Mouse (Mus musculus): ENCODE measurements around the gene Thsd4.
"Not testable (repeated sequence)": the region's sequence is repeated elsewhere in the genome, so short reads cannot be mapped to it uniquely, and the experiment has no call there.

Thsd4 gene

DNA sequence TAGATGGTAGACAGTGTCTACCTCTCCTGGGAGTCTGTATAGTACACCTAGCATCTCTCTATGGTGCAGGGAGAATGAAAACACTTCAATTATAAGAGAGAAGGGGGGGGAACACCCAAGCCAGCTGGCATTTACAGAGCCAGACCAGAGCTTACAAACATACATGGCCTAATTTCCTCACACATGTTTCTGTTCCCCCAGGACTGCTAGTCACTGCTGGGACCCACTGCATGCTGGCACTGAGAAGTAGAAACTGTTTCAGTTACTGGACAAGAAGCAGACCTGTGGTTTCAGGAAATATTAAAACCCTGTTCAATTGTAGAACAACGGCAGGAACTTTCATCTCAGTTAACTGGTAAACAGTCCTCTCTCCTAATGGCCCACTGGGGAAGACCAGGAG lies 308.7 kb downstream of the Thsd4 start:
- no peak for DNase-seq (ENCODE audit: low spot score)

DNA sequence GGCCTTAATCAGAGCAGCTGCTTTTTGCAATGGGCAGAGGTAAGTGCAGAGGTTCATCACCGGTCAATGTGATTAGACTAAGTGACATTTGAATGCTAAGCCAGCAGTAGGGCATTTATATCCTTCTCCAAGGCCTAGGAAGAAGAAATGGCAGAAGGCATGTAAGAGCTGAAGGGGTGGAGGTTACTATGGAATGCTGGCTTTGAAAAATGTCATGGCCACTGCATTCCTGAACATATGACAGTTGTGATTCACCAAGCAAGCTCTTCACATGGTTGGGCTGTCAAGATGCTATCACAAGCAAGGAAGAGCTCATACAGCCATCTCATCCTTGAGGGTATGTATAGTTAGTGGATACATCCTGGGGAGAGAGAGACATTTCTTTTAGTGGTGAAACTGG lies 313.0 kb downstream of the Thsd4 start:
- no peak for DNase-seq (ENCODE audit: low spot score)

DNA sequence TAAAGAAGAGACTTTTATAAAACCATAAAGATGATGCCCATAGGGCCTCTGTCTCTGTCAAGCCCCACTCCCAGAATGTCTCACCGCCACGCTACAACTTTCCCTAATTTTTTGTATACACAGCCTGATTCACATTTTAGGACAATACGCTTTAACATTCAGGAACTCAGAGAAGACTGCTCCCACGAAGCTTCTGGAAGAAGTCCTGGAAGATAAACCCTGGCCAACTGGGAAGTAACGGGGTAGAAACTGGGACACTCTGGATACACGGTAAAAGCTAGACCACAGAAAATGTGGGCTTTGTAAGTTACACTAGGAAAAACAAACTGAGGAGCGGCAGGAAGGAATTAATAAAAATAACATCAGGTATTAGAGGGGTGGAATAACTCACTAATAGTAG lies 318.7 kb downstream of the Thsd4 start:
- no peak for DNase-seq (ENCODE audit: low spot score)

DNA sequence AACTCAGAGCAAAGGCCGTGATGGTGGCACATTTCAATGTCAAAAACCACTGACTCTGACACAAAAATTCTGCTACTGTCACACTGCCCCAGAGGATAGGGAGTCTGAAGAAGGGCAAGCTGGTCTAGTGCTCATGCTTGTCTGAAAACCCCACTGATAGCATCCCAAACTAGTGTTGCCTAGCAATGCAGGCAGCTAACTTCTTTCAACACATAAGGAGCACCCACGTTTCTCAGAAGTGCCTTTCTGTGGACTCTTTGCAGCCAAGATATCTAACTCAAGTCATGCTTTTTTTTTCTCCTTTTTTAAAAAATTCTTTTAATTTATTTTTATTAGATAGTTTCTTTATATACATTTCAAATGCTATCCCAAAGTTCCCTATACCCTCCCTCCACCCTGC lies 321.4 kb downstream of the Thsd4 start:
- DNase-seq (ENCODE audit: low spot score) = no peak

DNA sequence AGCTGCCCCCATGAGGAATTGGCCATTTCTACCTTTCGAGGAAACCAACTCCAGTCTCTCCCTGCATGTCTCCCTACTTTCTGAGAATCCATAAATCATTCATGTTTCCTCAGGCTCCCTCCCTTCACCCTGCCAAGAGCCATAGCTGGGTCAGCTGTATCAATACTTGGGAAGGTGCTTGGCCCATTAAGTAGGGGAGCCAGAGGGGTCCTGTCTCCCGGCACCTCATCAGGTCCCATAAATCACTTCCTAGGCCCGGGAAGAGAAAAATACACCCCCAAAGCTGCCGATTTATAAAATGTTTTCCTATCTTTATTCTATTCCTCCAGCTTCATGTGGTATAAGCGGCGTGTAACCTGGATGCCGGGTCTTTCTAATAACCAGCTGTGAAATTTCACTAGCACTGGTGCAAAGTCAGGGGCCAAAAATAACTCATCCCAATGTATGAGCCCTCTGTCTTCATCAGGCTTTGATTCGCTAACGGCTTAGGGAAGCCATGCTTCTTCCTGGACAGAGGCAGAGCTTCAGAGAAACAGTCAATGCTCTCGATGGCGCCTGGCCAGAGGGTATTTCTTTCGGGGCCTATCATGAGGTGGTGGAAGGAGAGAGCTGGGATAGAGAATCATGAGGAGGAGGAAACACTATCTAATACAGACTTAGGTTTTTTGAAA lies 323.2 kb downstream of the Thsd4 start:
- DNase-seq (ENCODE audit: low spot score) = no peak

DNA sequence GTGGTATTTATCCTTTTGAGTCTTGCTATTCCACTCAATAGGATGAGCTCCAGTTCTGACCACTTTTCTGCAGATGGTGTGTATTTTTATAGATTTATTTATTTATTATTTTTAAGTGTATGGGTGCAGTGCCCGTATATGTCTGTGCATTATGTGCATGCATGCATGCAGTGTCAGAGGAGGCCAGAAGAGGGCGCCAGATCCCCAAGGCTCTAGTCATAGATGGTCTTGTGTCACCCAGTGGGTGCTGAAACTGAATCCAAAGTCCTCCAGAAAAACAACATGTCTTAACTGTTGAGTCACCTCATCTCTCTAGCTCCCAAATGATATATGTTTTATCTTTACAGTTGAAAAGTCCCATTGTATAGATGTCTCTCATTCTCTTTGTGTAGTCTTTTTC lies 326.3 kb downstream of the Thsd4 start:
- peak; percentile 60 for DNase-seq (ENCODE audit: low spot score)

DNA sequence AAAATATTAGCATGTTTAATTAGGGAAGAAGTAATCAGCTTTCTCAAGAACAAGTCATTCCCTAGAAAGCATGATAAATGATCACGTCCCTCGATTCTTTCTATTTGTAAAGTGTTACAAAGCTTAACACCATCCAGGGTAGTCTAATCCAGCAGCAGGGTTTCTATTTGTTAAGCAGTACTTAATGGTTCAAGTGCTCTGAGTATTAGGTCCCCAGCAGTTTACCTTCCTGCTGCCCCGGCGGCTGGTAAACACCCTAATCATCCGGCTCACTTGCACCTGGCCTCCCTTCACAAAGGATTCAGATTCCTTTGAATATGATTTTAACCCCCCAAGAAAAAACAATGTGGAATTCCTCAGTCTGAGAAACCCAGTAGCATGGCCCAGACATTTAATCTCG lies 326.9 kb downstream of the Thsd4 start:
- no peak for DNase-seq (ENCODE audit: low spot score)

DNA sequence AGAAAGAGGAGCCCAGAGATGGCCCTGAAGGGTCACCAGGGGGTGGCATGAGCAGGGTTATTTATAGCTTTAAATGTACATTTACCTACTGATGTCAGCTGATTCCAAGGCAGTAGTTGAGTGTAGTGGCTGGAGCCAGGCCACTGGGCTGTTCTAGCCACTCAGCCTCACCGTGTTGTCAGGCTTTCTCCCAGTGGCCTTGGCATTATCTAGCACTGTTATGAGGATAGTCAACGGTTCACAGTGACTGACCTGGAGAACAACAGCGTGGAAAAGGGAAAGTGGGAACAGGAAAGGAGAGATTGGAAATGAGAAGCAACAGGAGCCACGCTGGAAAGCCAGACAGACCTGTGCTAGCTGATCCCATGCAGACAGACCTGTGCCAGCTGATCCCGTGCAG lies 329.5 kb downstream of the Thsd4 start:
- DNase-seq (ENCODE audit: low spot score) = no peak

DNA sequence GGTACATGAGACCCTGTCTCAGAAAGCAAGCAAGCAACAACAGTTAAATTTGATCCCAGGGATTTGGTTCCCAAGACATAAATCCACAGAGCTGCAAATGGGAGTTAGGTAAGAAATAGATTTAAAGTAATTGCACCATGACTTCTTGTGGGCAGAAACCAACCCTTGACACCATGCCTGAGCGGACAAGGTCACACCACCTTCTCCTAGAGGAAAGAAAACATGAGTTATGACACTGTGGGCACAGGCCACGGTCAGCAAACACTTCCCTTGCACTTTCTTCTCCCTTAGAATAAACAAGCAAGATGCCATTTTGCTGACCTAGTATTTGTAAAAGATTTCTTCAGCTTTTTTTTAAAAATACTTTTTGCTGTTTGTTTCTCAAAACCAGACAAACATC lies 334.4 kb downstream of the Thsd4 start:
- DNase-seq (ENCODE audit: low spot score) = no peak

DNA sequence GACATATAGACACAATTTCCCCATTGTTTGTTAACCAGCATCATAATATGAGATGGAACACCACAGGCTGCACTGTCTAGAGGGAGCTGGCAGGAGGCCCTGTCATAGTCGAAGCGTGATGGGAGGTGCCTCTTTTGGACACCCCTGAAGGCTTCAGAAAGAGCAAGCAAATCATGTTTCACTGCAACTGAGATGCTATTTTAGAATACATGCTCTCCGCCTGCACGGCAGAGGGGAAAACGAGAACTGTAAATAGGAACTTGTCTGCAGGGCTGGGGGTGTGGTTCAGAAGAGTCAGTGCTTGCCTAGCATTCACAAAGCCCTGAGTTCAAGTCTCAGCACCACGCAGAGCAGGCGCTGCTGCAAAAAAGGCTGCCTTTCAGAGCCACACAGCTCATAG lies 334.9 kb downstream of the Thsd4 start:
- DNase-seq (ENCODE audit: low spot score) = no peak

DNA sequence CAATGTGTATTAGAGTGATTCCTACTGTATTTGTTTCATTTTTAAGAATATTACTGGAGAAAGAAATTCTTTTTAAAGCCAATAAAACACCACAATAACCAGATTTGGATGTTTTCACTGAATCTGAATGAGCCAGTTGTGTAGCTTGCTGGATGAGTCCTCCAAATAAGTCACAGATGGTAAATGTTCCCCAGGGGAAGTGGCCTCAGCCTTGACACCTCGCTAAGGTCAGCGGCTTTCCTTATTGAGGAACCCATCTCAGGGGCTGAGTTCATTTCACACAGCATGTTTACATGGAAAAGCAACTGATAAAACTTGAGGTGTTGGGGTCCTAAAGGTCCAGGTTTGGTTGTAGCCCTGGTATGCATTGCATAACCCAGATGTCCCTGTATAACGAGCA lies 337.8 kb downstream of the Thsd4 start:
- DNase-seq (ENCODE audit: low spot score) = no peak

DNA sequence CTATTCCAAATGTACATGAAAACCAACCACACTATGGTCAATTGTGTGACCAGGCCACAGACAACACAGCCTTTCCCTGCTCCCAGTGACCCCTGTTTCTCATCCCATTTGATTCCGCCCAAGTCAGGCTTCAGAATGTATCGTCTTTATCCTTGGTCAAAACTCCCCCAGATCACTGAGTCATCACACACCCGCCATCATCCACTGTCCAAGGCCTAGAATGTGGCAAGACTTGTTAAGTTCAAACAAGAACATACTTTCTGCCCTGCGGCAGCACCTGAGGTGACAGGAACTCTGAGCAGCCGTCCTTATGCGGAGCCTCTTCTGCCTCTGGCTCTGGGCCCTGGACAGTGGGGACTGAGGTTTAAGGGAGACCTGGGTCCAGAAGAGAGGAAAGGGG lies 339.5 kb downstream of the Thsd4 start:
- no peak for DNase-seq (ENCODE audit: low spot score)

DNA sequence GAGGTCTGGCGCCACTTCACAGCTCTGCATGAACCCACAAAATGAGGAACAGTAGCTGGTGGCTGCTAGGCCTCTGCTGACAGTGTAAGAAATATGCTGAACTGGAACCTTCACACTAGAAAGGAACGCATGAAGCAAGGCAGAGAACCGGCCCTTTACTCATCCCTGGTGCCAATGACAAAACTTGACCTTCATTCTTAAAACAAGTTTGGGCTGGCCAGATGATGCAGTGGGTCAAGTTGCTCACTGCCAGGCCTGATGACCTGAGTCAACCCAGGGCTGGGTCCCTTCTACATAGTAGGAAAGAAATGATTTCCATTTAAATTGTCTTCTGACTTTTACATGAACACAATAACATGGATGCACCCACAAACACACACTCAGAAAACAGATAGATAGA lies 340.9 kb downstream of the Thsd4 start:
- no peak for DNase-seq (ENCODE audit: low spot score)

DNA sequence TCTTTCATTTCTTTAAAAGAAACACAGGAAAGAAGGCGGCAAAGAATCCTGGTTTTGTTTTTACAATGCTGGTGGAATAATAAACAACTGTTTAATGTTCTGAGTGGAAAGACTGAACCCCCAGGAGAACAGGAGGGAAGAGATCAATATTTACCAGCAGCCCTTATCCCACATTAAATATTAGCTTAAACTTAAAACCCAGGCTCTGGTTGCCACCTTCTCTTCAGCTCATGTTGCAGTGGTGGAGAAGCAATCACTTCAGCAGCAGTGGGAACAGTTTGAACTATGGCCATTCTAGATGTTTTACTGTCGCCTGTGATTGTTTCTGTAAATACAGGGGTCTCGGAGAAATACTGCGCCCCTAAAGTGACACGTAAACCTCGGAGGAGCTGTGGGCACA lies 341.7 kb downstream of the Thsd4 start:
- no peak for DNase-seq (ENCODE audit: low spot score)

DNA sequence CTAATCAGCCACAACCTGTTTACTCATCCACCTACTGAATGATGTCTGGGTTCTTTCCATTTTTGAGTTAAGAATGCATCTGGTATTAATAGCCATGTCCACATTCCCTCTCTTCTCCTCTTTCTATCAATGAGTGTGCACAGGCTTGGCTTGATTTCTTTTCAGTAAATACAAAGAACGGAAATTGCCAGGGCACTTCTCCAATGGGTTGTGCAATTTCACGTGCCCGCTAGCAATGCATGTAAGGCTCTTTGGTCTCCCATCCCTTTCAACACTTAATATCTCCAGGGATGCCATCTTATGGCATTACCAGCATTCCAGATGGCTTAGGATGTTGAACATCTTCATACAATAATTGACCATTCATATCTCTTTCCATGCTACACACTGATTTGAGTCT lies 345.5 kb downstream of the Thsd4 start:
- DNase-seq (ENCODE audit: low spot score) = no peak

DNA sequence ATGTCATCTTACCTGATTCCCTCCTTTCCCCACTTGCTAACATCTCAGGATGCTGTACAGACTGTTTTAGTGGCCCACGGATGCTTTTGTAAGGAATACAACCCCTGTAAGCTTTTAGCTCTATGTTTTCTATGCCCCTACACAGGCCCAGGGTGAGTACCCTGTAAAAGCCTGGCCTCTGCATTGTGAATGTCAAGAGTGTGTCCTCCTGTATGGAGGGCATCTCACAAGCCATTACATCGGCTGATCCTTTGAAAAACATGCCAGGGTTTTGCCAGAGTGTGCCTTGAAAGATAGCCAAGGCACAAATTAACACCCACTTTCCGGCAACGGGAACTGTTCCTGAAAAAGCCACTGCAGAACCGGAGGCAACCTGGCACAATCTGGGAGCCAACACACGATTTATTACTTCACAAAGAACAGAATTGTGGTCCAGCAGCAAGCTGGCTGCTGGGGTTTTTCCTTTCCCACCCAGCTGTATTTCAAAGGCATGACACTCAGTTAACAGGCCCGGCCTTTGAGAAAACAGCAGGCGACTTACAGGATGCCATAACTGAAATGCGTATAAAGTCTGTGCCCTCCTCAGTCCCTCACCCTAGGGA lies 349.3 kb downstream of the Thsd4 start:
- not testable (repeated sequence) for DNase-seq (ENCODE audit: low spot score)

DNA sequence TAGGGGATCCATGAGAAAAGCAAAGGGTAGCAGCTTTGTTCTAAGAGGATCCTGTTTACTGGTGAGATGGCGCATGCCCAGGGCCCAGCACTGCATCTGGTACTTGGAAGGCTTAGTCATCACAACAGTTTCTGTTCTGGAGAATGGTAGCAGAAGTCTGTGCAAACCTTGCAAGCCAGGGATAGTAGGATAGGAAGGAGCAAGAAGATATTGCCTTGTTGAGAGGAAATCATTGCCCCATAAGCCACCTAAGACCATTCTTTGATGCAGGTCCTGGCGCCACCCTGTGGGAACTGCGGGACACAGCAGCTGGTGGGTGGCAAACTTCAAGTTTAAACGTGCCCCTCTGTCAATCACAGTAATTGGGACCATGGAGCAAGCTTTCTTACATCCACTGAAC lies 354.9 kb downstream of the Thsd4 start:
- DNase-seq (ENCODE audit: low spot score) = peak; percentile 65

DNA sequence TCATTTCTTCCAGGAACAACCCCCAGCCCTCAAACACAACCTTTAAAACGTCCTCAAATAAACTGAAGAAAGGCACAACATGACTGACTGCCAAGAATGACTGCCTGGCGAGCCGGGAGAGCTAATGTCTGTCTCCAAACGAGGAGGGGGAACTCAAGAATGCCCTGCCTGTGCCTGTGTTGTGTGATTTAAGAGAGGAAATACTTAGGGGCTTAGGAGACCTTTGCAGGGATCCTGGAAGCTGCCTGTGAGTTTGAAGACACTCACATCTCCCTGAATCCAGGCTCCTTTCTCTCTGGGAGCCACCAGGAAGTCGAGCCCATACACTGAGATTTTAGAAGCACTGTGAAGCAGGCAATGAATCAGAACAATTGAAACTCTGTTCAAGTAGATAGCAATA lies 361.0 kb downstream of the Thsd4 start:
- DNase-seq (ENCODE audit: low spot score) = no peak

DNA sequence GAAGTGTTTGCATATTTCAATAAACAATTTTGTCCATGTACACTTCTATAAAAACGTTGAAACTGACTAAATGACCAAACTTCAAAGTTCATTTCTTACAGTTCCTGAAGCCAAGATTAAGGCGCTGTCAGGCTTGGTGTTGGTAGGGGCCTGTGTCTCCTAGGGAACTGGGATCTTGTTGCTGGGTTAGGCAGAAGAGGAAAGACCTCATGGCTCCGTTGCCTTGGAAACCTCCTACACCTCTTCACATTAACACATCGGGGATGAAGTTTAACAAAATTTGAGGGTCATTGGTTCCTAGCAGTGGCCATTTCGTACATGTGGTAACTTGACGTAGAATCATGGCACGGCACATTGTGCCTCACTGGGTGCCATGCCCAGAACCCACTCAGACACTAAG lies 361.7 kb downstream of the Thsd4 start:
- no peak for DNase-seq (ENCODE audit: low spot score)

DNA sequence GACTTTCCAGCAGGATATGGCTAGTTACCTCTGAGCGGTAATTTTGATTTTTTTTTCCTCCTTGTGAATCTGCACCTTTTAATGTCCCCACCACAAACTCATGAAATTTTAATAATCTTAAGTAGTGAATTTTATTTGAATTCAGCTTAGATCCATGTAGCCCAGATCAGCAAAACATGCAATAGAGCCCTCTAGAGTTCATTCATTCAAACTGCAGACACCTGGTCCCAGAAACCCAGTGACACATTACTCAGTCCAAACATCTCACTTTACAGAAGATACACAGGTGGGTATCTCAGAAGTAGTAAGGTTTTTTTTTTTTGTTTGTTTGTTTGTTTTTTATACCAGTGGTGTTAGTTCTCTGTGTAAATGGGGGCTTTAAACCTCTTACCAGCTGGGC lies 368.9 kb downstream of the Thsd4 start:
- no peak for DNase-seq (ENCODE audit: low spot score)

DNA sequence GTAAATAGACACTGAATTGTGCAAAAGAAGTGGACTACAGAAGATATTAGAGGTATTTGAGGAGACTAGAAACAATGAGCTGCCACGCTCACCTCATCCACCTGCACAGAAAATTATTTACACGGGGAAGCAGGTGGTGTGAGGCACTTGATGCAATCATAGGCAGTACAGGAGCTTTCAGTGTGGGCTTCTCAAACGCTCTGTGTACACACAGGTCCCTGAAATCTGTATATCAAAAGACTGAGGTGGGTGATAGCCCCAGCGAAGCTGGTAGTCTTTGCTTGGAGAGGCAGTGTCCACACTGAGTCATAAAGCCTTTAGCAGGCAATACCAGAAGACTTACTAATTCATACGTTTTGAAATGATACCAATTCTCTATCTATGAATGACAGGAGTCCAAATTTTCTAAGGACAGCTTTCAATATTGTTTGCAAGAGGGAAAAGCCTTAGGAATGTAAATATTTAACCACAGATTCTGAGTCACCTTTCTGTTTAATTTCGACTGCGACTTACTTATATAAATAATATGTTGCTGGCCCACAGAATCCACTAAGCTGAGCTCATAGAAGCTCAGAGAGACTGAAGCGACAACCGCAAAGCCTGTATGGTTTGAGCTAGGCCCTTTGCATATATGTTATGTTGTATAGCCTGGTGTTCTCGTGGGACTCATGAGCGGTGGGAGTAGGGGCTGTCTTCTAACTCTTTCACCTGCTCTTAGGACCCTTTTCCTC lies 369.8 kb downstream of the Thsd4 start:
- DNase-seq (ENCODE audit: low spot score) = no peak

DNA sequence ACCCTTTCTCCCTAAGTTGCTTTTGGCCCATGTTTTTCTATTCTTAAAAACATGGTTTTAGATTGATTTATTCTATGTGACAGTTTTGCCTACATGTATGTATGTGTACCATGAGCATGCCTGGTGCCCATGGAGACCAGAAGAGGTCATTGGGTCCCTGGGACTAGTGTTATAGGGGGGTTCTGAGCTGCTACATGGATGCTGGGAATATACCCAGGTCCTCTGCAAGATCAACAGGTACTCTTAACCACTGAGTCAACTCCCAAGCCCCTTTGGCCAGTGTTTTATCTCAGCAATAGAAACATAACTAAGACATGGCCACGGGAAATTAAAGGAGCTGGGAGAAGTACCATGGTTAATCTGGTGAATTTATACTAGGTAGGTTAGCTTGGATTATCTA lies 371.3 kb downstream of the Thsd4 start:
- no peak for DNase-seq (ENCODE audit: low spot score)

DNA sequence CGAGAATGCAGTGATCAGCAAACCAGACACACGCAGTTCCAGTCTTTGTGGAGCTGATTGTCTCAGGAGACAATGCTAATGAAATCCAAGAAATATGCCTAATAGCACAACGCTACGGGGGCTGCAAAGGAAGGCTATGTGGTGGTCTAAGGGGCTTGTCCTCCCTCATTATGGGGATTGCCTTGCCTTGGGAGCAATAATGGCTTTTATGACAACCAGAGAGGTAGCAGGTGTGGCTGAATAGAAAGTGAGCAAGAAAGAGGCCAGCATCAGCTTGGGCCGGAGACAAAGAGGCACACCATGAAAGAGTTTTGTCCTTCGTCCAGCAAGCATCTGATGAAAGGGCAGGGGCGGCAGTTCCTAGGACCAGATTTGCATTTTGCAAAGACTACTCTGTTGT lies 372.9 kb downstream of the Thsd4 start:
- no peak for DNase-seq (ENCODE audit: low spot score)

DNA sequence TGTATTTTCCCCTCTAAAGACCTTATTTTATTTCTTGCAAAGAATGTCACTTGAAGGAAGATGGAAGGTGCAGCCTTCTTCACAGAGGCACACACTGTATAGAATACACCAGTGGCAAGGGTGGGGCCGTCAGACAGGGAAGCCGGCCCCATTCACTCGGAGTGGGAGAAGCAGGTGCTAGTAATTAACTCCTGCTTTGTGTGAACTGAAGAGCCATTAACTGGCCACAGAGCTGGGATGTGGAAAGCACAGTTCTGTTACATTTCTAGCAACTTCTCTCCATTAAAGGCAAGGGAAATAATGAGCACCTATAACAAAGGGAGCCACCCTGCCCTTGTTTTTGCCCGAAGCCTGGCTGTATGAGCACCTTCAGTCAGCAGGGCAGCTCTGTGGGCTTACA lies 374.4 kb downstream of the Thsd4 start:
- no peak for DNase-seq (ENCODE audit: low spot score)

All from testis, postnatal 10 days (tissue).